Mouse (Mus musculus) mouse embryonic stem cell (cell line): ENCODE measurements around the gene Clpp.

ENCODE experiments used
- in situ Hi-C, 2 experiments: fragments of 300-500 bp; cut with MboI; formaldehyde crosslinking; loops; 1 replicate in 1 of 2; 3 replicates in 1 of 2; pipeline ENCODE4 v1.14.3; 2019 to 2020; ENCODE audit warnings: low sequenced_read_pairs in 2 of 2, low pct_unique_long_range_greater_than_20kb in 1 of 2, mixed read lengths in 1 of 2; ENCODE audit not compliant: unreplicated experiment in 1 of 2

Clpp gene

GRCm38 (mm10) chr17:56984886-56985285 is 5.2 kb upstream of the Clpp start:
- in situ Hi-C loops: no loop called here

- in situ Hi-C loops: no loop called here
These were observed 4.4 kb upstream of the Clpp start for GRCm38 (mm10) chr17:56985656-56986055.

GRCm38 (mm10) chr17:56986105-56986805 is 3.9 kb upstream of the Clpp start:
- in situ Hi-C loops: no loop called here

GRCm38 (mm10) chr17:56988441-56988840 is 1.7 kb upstream of the Clpp start:
- in situ Hi-C loops: no loop called here

- in situ Hi-C loops: no loop called here
These were observed 1.1 kb upstream of the Clpp start for GRCm38 (mm10) chr17:56988921-56989430.

- in situ Hi-C loops: no loop called here
These were observed 514 bp upstream of the Clpp start for GRCm38 (mm10) chr17:56989467-56990114.

- in situ Hi-C loops: no loop called here
These were observed 861 bp downstream of the Clpp start for GRCm38 (mm10) chr17:56990966-56991365.

- in situ Hi-C loops: no loop called here
These were observed 4.9 kb downstream of the Clpp start for GRCm38 (mm10) chr17:56995046-56995445.

- in situ Hi-C loops: no loop called here
These were observed 6.4 kb downstream of the Clpp start for GRCm38 (mm10) chr17:56996506-56996905.

- in situ Hi-C loops: no loop called here
These were observed 7.0 kb downstream of the Clpp start, which contains the start of gene Alkbh7 for GRCm38 (mm10) chr17:56997029-56997667. TSS of gene Alkbh7 (plus strand) at chr17:56997339.

GRCm38 (mm10) chr17:56999414-56999813 is 9.3 kb downstream of the Clpp start:
- in situ Hi-C loops: no loop called here

- in situ Hi-C loops: no loop called here
These were observed 10.0 kb downstream of the Clpp start, which contains the start of gene Pspn for GRCm38 (mm10) chr17:56999968-57000609. TSS of gene Pspn (minus strand) at chr17:57000018.

GRCm38 (mm10) chr17:57001228-57001627 is 11.1 kb downstream of the Clpp start:
- in situ Hi-C loops: no loop called here

- in situ Hi-C loops: no loop called here
These were observed 13.9 kb downstream of the Clpp start for GRCm38 (mm10) chr17:57003994-57004393.

GRCm38 (mm10) chr17:57007137-57007905 is 17.2 kb downstream of the Clpp start:
- in situ Hi-C loops: no loop called here

GRCm38 (mm10) chr17:57010911-57011235 is 20.8 kb downstream of the Clpp start:
- in situ Hi-C loops: no loop called here

GRCm38 (mm10) chr17:57011236-57012141 is 21.4 kb downstream of the Clpp start, which contains the start of the genes Gtf2f1 and Gm17949:
TSS of gene Gtf2f1 (minus strand) at chr17:57011288.
TSS of gene Gm17949 (plus strand) at chr17:57011469.
- in situ Hi-C loops: no loop called here
